Comparison of ENCODE assay signal across 24 mouse cellular contexts in the genomic region with DNA sequence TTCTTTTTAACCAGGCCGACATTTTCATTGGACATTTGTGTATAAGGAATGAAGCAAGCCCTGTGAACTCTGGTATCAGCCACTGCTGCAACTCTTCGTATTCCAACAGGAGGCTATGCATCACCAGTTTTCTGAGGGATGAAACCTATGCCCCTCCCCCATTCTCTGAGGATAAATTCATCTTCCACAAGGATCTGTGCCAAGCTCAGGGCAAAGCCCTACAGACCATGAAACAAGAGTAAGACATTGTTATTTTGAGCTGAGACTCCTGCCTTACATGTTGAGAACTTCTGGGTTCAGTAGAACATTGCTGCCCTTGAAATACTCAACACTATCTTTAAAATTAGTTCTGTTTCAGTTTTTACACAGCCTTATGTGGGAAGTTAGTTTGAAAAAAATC. TPM values are rescaled to one million over a fixed set of nuclear protein-coding genes. Genes with fewer than 3 reads are reported as not detected.
DNase-seq lines count a peak whose midpoint lies in the region; ATAC-seq and TF ChIP-seq lines count a peak whose summit lies in the region.
"Had no signal": no experiment of that assay in that cellular context is flagged by ENCODE, and none has a peak within 500 bp of the region (broad histone marks: within the 10 kb centered on the region; RNA-seq: fewer than 3 reads in every experiment).

No protein-coding gene starts in this region.

- H3K27ac ChIP-seq in kidney, embryonic 14.5 days (ENCODE audit: low read depth, low read length) = no peak overlapping the region
- H3K27ac ChIP-seq in kidney, adult 2 months (ENCODE audit: insufficient read depth, low read depth, low read length) = no peak overlapping the region
- H3K27ac ChIP-seq: embryonic facial prominence, embryonic 13.5 days; forebrain, embryonic 12.5 days; gastrocnemius, adult 2 months; heart, embryonic 13.5 days had no signal

- H3K4me3 ChIP-seq in kidney, embryonic 14.5 days (ENCODE audit: low read length) = no peak overlapping the region
- H3K4me3 ChIP-seq in kidney, adult 2 months (ENCODE audit: insufficient read depth, low read depth, low read length) = no peak overlapping the region
- H3K4me3 ChIP-seq: embryonic facial prominence, embryonic 13.5 days; forebrain, embryonic 12.5 days; gastrocnemius, adult 2 months; heart, embryonic 13.5 days; hindbrain, embryonic 12.5 days had no signal

- peak; percentile 64; the same call in 1 of the 2 replicates for ATAC-seq in kidney, embryonic 14.5 days (ENCODE audit: low FRiP score, low TSS enrichment)
- ATAC-seq: forebrain, embryonic 16.5 days had no signal

- H3K4me1 ChIP-seq in kidney, embryonic 14.5 days (ENCODE audit: control insufficient read depth, insufficient read depth, low read length) = 0 out of 2 replicates have a peak, but pooled peaks cover 4% of the 10 kb centered on the region
- H3K4me1 ChIP-seq in kidney, adult 2 months (ENCODE audit: control insufficient read depth, insufficient read depth, low read length) = no peaks in the 10 kb centered on the region
- H3K4me1 ChIP-seq: embryonic facial prominence, embryonic 13.5 days; forebrain, embryonic 12.5 days; heart, embryonic 13.5 days had no signal

- H3K9ac ChIP-seq in kidney, embryonic 14.5 days (ENCODE audit: low read depth, low read length) = no peak overlapping the region
- H3K9ac ChIP-seq: embryonic facial prominence, embryonic 13.5 days; forebrain, embryonic 12.5 days; heart, embryonic 13.5 days; hindbrain, embryonic 12.5 days had no signal

- H3K27me3 ChIP-seq in kidney, embryonic 14.5 days (ENCODE audit: control insufficient read depth, insufficient read depth, low read length) = no peaks in the 10 kb centered on the region
- no peaks in the 10 kb centered on the region for H3K27me3 ChIP-seq in kidney, adult 2 months (replicated peaks; ENCODE audit: control insufficient read depth, insufficient read depth, low read length)
- H3K27me3 ChIP-seq: embryonic facial prominence, embryonic 13.5 days; forebrain, embryonic 12.5 days; heart, embryonic 13.5 days; hindbrain, embryonic 12.5 days had no signal

- no peak for TF ChIP-seq CTCF in kidney, adult 2 months (conservative IDR thresholded peaks at IDR 0.05; ENCODE audit: insufficient read depth, insufficient read length, low read depth, low read length)

- no peaks in the 10 kb centered on the region for H3K36me3 ChIP-seq in kidney, embryonic 14.5 days (ENCODE audit: control insufficient read depth, insufficient read depth, low read length)
- H3K36me3 ChIP-seq in kidney, adult 2 months (ENCODE audit: control insufficient read depth, insufficient read depth, low read length) = no peaks in the 10 kb centered on the region
- H3K36me3 ChIP-seq: embryonic facial prominence, embryonic 13.5 days; forebrain, embryonic 12.5 days; heart, embryonic 13.5 days; hindbrain, embryonic 12.5 days had no signal

- TF ChIP-seq POLR2A in kidney, adult 2 months (IDR thresholded peaks at IDR 0.05; ENCODE audit: low read depth, low read length) = no peak

- H3K4me2 ChIP-seq in kidney, embryonic 14.5 days (replicated peaks; ENCODE audit: low read depth, low read length) = no peak overlapping the region
- H3K4me2 ChIP-seq: embryonic facial prominence, embryonic 13.5 days; forebrain, embryonic 12.5 days; heart, embryonic 13.5 days; hindbrain, embryonic 12.5 days had no signal

- H3K9me3 ChIP-seq in kidney, embryonic 14.5 days (ENCODE audit: control insufficient read depth, low read length) = no peaks in the 10 kb centered on the region
- H3K9me3 ChIP-seq: embryonic facial prominence, embryonic 13.5 days; forebrain, embryonic 12.5 days; heart, embryonic 13.5 days; hindbrain, embryonic 12.5 days had no signal

- intact Hi-C loops in left cerebral cortex, postnatal 4 days (cut with DNase I) = loop anchor here (10.0 kb wide), 1 partner anchor 102 kb away; no protein-coding TSS in a partner anchor
- intact Hi-C loops in left cerebral cortex, postnatal 36 days (cut with DNase I) = loop anchor here (10.0 kb wide), 1 partner anchor 302 kb away; no protein-coding TSS in a partner anchor
- intact Hi-C loops in heart, postnatal 36 days (cut with DNase I) = no loop called here

- no peak for DNase-seq in kidney, adult 2 months
- peak; percentile 5 for DNase-seq in left cerebral cortex, postnatal 4 days
- DNase-seq in left cerebral cortex, postnatal 36 days (ENCODE audit: low spot score in 2 of 2) = no peak
- DNase-seq in NIH3T3 (ENCODE audit: low read depth) = peak; percentile 5
- DNase-seq in telencephalon, adult 2 months (ENCODE audit: low read depth, low spot score) = peak; percentile 27
- no peak for DNase-seq in heart, postnatal 36 days
- DNase-seq: adrenal gland, adult 8-10 months; adrenal gland, postnatal 36 days; cerebellum, adult 11 months; cerebellum, adult 8-10 months; cerebellum, postnatal 36 days; gastrocnemius, adult 2 months; gastrocnemius, postnatal 25 days; heart, postnatal 4 days had no signal

- WGBS in kidney, embryonic 14.5 days = 46% methylated on average over 2 of the region's 2 CpGs
- WGBS in kidney, adult 2 months = 48% methylated on average over 2 of the region's 2 CpGs

RNA-seq across cellular contexts. Expression of gene Afm, which starts 12.2 kb away (rescaled TPM):
- 3.1 and 5.1 TPM in 2 replicates for polyA plus RNA-seq in kidney, embryonic 14.5 days (2014; fragmentation: Nextera tagmentation; extraction: Ambion mirVana)
- 21.0 and 21.1 TPM in 2 replicates for polyA plus RNA-seq in kidney, adult 2 months (2012; rRNA removed)
- not detected for total RNA-seq in left cerebral cortex, postnatal 4 days (2021)
- not detected for total RNA-seq in left cerebral cortex, postnatal 36 days (2021)
- total RNA-seq in heart, postnatal 36 days (2021) = not detected
- total RNA-seq: ES-E14; gastrocnemius, adult 2 months; gastrocnemius, postnatal 25 days; granulocyte monocyte progenitor cell, adult 5-6 weeks; heart, postnatal 4 days had no signal
- polyA plus RNA-seq: brain, embryonic 14.5 days; embryonic facial prominence, embryonic 13.5 days; forebrain, embryonic 12.5 days; forebrain, embryonic 16.5 days; heart, postnatal 0 days; hindbrain, embryonic 12.5 days had no signal

RNA-seq across cellular contexts. Expression of gene Afp, which starts 16.0 kb away (rescaled TPM):
- polyA plus RNA-seq in kidney, embryonic 14.5 days (2014; fragmentation: Nextera tagmentation; extraction: Ambion mirVana) = 17.9 and 29.1 TPM in 2 replicates
- 0.75 and 0.78 TPM in 2 replicates for polyA plus RNA-seq in kidney, adult 2 months (2012; rRNA removed)
- under 1 TPM in 1 of 2 experiments, not detected in 1; 0.44 TPM for total RNA-seq in left cerebral cortex, postnatal 4 days (2021)
- total RNA-seq in left cerebral cortex, postnatal 36 days (2021) = not detected
- not detected for total RNA-seq in heart, postnatal 36 days (2021)
- total RNA-seq: adrenal gland, adult 8-10 months; adrenal gland, postnatal 36 days; gastrocnemius, adult 2 months; gastrocnemius, postnatal 25 days had no signal
- polyA plus RNA-seq: forebrain, embryonic 12.5 days had no signal

RNA-seq across cellular contexts. Expression of gene Alb, which starts 45.8 kb away (rescaled TPM):
- 1.4 and 1.7 TPM in 2 replicates for polyA plus RNA-seq in kidney, embryonic 14.5 days (2014; fragmentation: Nextera tagmentation; extraction: Ambion mirVana)
- polyA plus RNA-seq in kidney, adult 2 months (2012; rRNA removed) = 10.7 and 10.8 TPM in 2 replicates
- total RNA-seq in left cerebral cortex, postnatal 4 days (2021) = 1 to 10 TPM in 1 of 2 experiments, under 1 TPM in 1; 0.46 to 1.6 TPM
- not detected for total RNA-seq in left cerebral cortex, postnatal 36 days (2021)
- not detected for total RNA-seq in heart, postnatal 36 days (2021)
- total RNA-seq: ES-E14; granulocyte monocyte progenitor cell, adult 5-6 weeks had no signal
- polyA plus RNA-seq: forebrain, embryonic 12.5 days; hindbrain, embryonic 12.5 days had no signal

RNA-seq across cellular contexts. Expression of gene 5830473C10Rik, which starts 54.4 kb away (rescaled TPM):
- 0.09 TPM in 1 of 2 replicates, not detected in the other for polyA plus RNA-seq in kidney, embryonic 14.5 days (2014; fragmentation: Nextera tagmentation; extraction: Ambion mirVana)
- polyA plus RNA-seq in kidney, adult 2 months (2012; rRNA removed) = 1.2 and 1.3 TPM in 2 replicates
- under 1 TPM; 0.54 TPM for total RNA-seq in left cerebral cortex, postnatal 4 days (2021)
- under 1 TPM; 0.16 to 0.27 TPM for total RNA-seq in left cerebral cortex, postnatal 36 days (2021)
- not detected for total RNA-seq in heart, postnatal 36 days (2021)
- total RNA-seq: adrenal gland, adult 8-10 months; adrenal gland, postnatal 36 days; ES-E14; gastrocnemius, adult 2 months; gastrocnemius, postnatal 25 days; granulocyte monocyte progenitor cell, adult 5-6 weeks; heart, postnatal 4 days had no signal
- polyA plus RNA-seq: embryonic facial prominence, embryonic 13.5 days; forebrain, embryonic 12.5 days; forebrain, embryonic 16.5 days; heart, embryonic 13.5 days; heart, postnatal 0 days; hindbrain, embryonic 12.5 days had no signal

Comparison
In these comparisons a context has a peak if more than half of its experiments do, and no peak if none do; other contexts are left out.
1. DNase-seq: peak in left cerebral cortex, postnatal 4 days (single experiment), NIH3T3 (single experiment) and telencephalon, adult 2 months (single experiment); none in kidney, adult 2 months (single experiment), left cerebral cortex, postnatal 36 days (0 of 2) and heart, postnatal 36 days (0 of 2).